Mouse (Mus musculus): ENCODE measurements at regions not wholly inside any gene's neighbourhood (a gene's known extent, or its start where the extent isn't known, plus 50 kb on each side); places are given as distances from the start of the nearest gene placed in this dataset.

DNA sequence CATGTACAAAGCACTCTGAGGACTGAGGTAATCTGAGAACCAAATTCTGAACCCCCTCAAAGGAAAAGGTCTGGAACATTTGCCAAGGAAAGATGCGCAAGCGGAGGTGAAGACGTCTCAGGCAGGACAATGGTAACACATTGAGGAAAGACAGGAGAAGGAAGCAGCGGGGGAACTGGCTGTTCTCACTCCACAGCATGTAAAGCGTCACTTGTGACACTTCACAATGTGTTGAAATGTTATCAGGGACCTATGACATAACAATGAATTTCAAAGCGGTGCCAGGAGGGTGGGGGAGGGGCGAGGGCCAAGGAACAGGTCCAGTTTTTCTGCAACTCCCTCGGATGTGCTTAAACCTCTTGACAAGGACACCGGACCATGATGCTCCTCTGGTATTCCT is 515.3 kb upstream of the Adgrl2 start:
- intact Hi-C loops (cut with DNase I): no loop called here

DNA sequence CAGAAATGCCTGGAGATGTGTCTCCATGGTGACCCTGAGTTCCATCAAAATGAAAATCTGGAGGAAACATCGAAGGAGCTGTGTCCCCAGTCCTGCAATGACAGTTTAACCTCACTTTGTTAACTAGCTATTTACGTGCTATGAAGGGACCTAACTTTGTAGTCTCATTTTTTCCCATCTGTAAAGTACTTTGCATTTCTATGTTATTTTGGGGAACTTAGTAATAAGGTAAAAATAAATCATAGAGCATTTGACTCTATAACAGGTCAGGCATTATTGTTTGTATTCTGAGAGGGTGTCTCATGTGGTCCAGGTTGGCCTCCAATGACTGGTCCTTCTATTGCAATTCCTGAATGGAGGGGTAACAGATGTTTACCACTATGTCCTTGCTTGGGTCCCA is 513.6 kb upstream of the Adgrl2 start:
- intact Hi-C loops (cut with DNase I): no loop called here

DNA sequence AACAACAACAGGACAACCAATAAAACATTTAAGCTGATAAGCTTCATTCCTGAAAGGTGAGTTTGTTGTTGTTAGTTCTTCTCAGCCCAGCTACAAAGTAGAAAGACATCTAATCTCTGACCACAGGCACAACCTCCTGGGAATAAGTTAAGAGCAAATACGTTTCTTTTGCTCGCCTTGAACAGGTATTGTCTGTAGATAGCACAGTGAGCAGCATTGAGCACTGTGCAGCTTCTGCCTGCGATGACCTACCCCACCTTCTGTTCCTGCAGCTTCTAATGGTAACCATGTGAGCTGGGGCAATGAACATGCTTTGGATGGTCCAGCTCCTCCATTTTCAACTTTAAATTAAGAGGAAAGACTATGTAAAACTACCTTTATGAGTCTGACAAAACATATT is 509.8 kb upstream of the Adgrl2 start:
- intact Hi-C loops (cut with DNase I): no loop called here

DNA sequence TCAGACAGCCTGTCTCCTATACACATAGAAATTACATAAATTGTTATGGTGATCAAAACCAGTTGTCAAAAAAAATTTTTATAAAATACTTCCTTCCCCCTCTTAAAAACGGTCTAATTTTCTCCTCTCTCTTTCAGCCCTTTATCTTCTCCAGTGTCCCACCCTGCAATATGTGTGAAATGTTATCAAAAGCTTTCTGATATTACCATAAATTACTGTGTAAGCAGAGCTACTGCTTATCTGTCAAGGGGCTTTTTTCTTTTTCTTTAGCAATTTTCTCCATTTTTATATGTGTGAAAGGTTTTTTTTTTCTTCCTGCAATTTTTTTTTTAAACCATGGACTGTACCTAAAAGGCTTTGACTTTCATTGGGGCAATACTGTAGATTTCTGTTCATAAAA is 508.4 kb upstream of the Adgrl2 start:
- intact Hi-C loops (cut with DNase I): no loop called here

DNA sequence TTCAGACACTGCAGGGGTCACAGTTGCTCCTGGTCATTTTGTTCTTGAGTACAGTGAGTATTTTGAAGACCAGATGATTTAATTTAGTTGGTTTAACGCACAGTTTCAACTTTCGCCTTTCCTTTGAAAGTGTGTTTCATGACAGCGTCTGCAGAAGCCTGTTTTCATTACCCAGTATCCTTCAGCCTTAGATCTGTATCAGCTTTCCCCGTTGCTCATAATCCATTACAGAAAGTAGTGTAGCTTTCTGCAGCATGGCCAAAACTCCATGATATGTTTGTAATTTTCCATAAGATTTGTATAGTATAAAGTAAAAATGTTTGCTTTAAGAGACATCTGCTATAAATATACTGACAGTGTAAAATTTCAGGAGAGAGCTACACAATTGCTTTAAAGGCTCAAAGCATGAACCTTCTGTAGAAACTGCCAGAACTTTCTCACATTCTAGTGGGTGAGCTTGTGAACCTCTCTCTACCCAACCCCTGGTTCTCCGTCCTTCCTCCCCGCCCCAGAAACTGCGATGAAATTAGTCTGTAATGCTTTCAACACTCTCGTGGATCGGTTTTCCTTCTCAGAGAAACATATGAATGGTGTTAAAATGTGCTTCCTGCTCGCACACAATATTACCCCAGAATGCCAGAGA is 506.6 kb upstream of the Adgrl2 start:
- intact Hi-C loops (cut with DNase I): no loop called here

DNA sequence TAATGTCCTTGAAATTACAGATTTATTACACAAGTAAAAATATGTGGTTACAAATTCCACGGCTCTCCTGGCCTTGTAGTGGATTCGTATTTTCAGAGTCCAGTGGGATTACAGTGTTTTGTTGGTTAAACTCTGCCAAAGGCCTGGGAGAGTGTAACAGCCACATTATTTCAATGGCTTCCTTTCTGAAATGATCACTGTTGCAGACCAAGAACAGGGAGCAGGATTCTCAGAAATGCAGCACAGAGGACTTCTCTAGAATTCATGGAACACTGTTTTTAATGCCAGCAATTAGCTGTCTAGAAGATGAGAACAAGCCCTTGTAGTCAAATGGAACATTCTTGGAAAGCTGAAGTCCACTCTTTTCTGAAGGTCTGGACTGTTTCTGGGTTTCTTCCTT is 505.8 kb upstream of the Adgrl2 start:
- intact Hi-C loops (cut with DNase I): no loop called here

DNA sequence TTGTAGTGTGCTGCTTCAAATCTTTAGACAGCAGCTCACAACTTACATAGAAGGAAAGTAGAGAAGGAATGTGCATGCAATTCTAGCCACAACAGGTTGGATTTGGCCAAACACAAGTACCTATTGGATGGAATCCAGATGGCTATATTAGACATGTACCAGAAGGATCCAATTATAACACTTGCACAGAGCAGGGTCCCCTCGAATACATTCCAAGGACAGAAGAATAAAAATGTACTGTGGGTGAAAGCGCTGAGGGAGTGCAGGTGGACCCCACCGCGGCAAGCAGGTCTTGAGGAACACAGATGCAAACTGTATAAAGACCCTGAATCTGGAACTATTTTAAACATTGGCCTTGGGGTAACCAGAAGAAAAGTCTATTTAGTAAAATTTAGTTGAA is 497.8 kb upstream of the Adgrl2 start:
- intact Hi-C loops (cut with DNase I): no loop called here

DNA sequence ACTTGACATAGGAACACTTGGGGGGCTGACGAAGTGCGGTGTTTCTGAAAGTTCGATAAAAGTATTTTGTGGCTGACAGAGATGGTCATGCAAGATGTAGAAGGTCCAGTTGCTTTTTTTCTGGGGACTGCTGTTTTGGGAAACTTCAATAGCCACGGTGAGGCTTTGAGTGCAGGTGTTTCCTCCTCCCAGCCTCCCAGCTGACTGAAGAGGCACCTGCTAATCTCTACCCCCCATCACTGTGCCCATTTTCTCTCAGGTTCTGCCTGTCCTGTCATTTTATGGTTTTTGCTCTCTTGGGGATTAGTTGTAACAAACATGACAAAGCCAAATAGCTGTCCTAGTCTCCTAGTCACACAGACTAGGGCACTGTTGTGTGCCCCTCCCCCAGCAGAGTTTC is 495.1 kb upstream of the Adgrl2 start:
- intact Hi-C loops (cut with DNase I): no loop called here

DNA sequence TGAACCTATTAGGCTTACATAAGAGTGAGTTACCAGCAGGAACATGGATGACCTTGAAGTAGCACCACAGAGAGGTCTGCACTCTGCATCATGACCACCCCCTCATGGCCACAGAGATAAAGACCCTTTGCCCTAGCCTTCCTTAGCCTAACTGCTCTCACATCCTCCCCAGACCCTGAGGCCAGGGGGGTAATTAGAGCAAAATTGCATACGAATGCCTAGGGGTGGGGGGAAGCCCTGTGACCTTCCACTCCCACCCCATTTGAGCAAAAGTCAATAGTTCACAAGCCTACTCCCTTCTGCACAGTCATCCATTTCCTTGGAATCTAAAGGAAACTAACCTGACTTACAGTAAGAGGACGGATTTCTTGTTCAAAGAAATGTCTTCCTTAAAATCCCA is 494.0 kb upstream of the Adgrl2 start:
- intact Hi-C loops (cut with DNase I): no loop called here

DNA sequence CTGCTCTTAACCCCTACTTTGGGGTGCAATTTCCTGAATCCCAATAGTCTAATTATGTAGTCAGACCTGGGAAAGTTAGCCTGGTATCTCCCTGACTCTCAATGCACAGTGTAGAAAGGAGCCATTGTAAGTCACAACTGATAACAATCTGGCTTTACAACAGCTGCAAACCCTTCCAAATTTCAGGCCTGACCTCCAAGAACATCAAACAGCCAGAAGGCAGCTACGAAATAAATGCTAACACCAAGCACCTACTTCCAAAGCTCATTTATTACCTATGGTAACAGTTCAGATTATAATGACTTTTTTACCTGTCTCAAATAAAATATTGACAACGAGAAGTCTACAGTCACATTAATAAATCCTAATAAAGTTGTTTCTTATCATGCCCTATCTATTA is 485.8 kb upstream of the Adgrl2 start:
- intact Hi-C loops (cut with DNase I): no loop called here

DNA sequence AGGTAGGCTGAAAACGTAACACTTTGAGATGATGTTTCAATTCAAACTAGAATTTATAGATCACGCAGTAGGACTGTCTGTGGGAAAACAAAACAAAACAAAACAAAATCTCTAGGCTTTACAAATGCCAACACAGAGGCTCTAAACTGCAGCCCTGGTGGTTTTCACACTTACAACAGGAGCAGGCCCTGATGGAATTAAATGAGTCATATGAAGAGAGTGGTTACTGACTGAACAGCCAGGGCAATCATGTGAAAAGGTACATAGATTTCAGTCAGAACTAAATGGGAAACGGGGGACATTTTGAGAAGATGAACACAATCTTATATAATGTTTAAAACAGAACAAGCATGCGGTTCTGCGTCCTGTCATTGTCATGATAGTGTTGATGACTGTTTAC is 476.6 kb upstream of the Adgrl2 start:
- intact Hi-C loops (cut with DNase I): no loop called here

DNA sequence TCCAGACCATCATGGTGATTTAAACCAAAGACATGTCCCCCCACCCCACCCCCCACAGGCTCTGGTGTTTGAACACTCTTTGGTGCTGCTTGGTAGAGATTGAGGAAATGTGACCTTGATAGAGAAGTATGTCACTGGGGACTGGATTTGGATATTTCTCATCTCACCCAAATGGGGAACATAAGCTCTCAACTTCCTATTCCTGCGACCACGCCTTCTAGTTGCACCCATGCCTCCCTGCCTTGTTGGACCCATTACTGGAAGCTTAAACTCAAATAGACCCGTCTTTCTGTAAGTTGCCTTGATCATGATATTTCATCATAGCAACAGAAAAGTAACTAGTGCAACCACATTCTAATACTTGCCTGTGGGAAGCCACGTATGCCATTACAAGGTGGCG is 474.2 kb upstream of the Adgrl2 start:
- intact Hi-C loops (cut with DNase I): no loop called here

DNA sequence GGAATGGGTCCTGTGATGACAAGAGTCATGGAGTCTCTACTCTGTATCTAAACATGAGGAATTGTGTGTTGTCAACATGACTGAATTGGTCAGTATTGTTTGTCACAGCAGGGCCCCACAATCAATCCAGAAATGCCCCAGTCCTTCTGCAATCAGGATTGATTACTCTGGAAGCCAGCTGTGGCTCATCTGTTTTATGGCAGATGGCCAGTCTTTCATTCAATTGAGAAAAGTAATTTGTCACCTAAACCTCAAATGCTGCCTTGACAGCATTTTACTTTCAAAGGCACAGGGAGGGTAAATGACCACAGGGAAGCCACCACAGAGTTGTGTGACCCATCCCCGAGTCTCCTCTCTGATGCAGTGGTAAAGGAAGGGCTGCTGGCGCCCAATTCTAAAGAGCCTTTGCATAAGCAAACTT is 471.8 kb upstream of the Adgrl2 start:
- intact Hi-C loops (cut with DNase I): no loop called here

DNA sequence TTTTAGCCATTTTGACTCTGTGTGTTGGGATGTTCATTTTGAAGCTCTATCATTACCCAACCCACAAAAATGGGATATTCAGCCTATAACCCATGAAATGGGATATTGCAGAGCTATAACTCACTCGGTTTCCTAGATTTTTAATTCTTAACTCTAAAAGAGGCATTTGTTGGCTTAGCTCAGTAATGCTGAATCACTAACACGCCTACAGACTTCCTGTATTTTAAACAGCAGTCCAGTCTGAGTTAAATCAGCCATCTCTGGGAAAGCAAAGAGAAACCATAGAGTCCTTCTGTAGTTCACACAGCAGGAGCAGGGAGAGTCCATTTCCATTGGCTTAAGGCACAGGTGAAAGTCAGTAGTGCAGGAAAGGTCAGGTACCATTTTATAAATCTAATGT is 471.3 kb upstream of the Adgrl2 start:
- intact Hi-C loops (cut with DNase I): no loop called here

DNA sequence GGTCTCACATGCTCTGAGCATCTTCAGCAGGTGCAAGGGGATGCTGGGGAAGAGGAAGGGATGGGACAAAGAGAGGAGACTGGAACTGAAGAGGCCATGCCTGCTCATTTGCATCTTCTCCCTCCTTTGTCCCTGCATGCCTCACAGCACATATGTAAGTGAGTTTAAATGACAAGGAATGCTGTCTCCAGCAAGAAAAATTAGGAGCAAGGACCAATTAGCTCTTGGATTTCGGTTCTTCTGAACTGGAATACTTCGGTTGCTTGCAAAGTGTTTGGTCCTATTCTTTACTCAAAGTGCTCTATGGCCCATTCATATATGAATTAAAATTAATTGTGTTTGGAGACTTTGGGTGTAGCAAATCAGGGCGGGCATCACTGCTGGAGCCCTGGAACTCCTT is 459.0 kb upstream of the Adgrl2 start:
- intact Hi-C loops (cut with DNase I): loop anchor here (10.0 kb wide), 1 partner anchor 605 kb away; no protein-coding TSS in a partner anchor

DNA sequence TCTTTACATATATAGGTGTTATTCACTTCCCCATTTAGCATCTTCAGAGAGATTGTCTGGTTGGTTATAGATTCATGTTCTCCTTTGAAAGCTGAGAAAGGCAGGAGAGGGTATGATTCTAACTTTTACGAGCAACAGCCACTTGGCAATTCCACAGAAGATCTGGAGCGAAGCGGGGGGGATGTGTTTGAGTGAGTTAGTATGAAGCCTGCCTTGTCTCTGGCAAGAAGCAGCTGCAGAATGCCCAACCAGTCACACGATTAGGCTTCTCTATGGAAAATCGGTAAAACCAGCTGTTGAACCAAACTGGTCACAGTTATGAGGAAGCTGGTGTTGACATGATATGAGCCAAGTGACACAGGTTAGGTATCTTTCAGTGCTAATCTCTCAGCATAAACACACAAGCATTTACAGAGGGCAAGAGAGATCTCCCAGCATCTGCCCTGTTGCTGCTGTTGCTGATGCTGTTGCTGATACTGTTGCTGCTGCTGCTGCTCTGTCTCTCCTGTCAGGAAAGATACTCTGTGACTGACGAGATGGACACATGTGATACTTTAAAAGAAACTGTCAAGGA is 455.7 kb upstream of the Adgrl2 start:
- intact Hi-C loops (cut with DNase I): loop anchor here (10.0 kb wide), 1 partner anchor 601 kb away; no protein-coding TSS in a partner anchor

DNA sequence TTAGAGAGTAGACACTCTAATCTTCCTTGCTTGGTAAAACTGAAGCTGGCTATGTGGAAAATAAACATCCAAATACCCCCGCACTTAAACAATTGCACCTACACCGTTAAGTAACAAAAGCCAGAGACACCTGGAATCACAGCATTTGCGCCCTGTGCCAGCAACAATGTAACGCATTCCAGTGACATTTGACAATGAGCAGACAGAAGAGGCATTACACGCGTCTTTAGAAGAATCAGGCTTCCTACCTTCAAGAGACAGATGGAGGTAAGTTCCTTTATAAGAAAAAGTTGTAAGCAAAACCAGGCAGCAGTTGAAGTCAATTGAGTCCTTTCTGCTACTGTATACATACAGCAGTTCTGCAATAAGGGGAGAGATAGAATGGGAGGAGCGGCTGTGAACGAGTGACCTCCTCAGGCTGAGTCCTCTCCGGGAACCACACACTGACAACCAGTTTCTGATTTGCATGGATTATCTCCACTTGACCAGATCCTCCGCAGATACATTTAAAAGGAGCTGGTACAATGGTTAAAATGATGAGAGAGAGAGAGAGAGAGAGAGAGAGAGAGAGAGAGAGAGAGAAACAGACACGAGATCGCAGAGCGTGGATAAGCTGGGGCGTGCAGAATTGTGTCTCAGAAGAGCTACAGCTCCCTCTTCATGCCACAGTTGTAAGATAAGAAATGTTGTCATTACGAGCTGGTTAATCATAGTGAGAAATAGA is 454.7 kb upstream of the Adgrl2 start:
- intact Hi-C loops (cut with DNase I): loop anchor here (5.0 to 10.0 kb wide), 3 partner anchors 98 to 600 kb away; partner anchors contain the start of gene Adgrl2

DNA sequence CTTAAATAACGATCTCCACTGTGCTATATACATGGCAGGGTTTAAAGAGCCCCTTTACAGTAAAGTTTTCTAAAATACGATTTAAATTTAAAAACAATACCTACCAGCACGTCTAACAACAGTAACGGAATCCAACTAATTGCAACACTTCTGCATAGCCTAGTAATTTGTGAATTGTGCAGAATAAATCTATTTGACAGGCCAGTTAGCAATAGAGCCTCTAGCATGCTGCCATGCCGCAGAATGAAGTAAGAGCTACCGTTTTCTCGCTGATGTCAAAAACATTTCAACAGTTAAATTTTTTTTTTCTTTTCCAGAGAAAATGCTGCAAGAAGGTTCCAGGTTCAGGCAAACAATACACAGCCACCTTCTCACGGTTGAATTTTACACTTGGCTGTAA is 454.0 kb upstream of the Adgrl2 start:
- intact Hi-C loops (cut with DNase I): loop anchor here (5.0 to 10.0 kb wide), 3 partner anchors 97 to 600 kb away; partner anchors contain the start of gene Adgrl2

DNA sequence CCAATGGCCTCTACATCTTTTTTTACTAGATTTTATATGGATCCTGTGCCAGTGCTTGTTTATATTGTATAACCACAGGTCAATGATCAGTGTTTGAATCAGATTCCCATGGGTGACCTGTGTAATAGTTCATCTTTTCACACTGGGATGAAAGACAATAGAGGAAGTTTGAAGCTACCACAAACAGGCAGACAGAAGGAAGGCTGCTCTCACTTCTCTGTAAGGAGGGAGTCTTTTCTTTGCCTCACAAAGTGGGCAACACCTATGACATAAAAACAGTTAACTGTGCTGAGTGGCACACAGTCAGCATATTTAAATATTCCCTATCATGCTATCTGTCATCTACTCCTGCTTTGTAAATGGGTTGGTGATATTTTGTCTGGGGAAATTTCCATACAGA is 450.9 kb upstream of the Adgrl2 start:
- intact Hi-C loops (cut with DNase I): loop anchor here (5.0 to 10.0 kb wide), 3 partner anchors 94 to 596 kb away; partner anchors contain the start of gene Adgrl2

DNA sequence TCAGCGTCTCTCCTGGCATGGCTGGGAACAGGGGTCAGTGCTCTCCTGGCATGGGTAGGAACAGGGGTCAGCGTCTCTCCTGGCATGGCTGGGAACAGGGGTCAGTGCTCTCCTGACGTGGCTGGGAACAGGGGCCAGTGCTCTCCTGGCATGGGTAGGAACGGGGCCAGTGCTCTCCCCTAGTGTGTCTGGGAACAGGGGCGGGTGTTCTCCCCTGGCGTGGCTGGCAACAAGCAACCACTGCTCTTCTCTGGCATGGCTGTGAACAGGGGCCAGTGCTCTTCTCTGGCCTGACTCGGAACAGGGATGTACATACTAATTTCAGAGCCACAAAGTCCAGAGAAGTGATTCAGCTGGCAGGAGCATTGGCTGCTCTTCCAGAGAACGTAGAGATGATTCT is 447.4 kb upstream of the Adgrl2 start:
- intact Hi-C loops (cut with DNase I): no loop called here

DNA sequence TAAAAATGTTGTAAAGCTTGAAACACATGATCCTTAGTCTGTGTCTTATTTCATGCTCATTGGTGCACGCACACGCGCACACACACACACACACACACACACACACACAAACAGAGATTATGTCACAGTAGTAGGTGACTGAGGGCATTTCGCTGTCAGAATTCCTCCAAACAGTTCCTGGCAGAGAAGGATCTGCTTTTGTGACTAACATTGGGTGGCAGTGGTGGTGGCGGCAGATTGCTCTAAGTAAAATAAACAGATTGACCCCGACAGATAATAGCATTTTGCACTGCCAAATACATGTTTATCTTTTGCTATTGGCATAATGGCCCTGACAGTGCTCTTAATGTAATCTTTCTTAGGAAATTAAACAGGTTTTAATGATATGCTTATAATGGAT is 446.6 kb upstream of the Adgrl2 start:
- intact Hi-C loops (cut with DNase I): no loop called here

DNA sequence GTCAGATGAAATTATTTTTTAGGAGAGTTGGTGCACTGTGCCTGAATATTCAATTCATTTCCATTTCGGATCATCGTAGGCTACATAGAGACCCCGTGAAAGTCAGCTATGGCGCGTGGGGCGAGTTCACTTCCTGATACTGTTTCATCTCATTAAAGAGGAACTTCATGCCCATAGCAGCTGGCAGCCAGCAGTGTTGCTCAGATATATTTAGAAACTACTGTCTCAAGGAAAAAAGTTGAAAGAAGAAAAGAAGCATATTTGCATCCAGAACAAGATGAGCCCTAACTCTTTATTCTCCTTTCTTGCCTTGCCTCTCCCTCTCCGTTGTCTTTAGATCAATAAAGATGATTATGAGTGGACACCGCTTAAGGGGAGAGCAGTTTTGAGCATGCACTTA is 446.1 kb upstream of the Adgrl2 start:
- intact Hi-C loops (cut with DNase I): no loop called here

DNA sequence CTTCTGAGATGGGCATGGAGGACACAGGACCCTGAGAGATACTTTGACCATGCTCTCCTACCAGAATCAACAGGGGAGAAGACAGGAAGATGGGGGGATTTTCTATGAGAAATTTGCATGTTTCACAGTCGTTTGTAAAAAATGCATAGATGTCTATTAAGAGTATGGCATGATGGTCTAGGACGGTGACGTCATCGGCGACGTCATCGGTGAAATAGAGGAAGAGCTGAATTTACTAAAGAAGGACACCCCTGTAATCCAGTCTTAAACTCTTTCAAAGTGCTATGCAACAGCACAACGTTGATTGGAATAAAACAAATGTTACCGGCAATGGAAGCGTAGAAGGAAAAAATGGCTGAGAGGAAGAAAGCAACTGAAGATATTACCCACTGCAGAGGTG is 441.4 kb upstream of the Adgrl2 start:
- intact Hi-C loops (cut with DNase I): no loop called here
